Mouse (Mus musculus) right cerebral cortex, postnatal 4 days (tissue): Measurements from ENCODE around the gene Pde4d.

Source experiments
- DNase-seq: peaks from one replicate; pipeline ENCODE4 v3.0.0-alpha.2; 2022

The Pde4d gene

GRCm38 (mm10) chr13:109066581-109067159, 616.9 kb downstream of the Pde4d start:
- DNase-seq, result no peak

DNA sequence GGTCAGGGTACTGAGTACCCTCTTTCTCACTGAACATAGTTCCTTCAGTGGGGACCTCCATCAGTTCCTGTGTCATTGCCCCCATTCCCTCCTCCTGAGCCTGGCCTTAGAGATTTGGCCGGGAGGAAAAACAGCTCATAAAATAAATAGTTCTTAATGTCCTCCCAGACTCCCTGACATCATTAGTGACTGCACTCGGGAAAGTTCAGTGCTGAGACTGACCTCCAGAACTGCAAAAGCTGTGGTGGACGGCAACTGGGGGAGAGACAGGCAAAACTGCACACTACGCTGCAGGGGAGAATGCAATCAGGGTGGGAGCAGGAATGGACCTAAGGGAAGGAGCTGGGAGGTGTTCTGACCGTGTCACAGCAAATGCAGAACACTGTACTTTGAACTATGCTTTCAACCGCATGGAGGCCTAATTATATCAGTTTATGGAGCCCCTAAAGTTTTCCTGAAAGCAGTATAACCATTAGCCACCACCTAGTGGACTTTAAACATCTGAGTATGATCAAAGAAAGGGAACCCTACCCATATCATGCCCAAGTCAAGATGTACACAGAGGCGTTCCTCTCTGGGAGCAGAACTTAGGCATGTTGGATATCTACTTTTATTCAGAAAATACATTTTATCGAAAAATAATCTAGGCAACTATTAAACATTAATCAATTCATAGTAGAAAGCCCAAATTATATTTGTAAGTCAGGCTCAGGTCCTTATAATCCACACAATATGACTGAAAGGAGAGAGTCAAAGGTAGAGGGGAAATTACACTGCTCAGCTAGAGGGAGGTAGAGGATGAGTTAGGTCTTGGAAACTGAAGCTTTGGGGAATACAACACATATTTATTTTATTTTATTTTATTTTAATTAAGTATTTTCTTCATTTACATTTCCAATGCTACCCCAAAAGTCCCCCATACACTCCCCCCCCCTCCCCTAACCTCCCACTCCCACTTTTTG, 618.8 kb downstream of the Pde4d start:
- no peak for DNase-seq

DNA sequence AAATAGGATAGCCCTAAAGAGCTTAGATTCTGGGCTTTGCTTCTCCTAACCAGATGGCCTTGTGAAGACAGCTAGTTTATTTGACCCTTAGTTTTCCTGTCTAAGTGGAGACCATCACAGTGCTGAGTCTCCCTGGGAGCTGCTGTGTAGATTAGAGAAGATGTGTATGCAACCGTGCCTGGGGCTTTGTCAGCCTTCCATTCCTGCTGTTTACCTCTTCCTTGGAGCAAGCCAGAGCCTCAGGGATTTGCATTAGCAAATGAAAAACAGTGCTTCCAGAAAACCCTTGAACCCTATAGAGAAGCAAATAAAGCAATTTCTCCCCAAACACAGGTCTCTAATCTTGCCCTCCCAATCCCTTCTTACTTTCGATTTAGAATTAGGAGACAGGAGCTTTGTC, 623.6 kb downstream of the Pde4d start:
- DNase-seq, result no peak

- no peak for DNase-seq
Measured at GRCm38 (mm10) chr13:109074078-109074477, 624.3 kb downstream of the Pde4d start.

DNA sequence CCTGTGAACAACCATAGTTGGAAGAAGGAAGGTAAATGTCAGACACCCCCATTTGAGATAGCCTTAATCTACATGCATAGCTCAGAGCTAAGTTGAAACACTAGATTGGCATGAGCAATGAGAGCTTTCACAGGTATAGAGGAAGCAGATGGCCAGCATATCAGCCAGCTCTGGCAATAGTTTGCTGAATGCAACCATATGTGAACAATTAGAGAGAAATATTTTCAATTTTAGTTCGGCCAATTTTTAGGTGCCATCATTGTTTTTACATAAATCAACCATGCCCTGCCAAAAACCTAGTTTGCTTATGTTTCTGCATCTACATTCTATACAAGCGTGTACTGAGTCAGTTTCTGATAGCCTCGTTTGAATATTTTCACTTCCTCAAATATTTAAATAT, 642.9 kb downstream of the Pde4d start:
- DNase-seq, result no peak

DNA sequence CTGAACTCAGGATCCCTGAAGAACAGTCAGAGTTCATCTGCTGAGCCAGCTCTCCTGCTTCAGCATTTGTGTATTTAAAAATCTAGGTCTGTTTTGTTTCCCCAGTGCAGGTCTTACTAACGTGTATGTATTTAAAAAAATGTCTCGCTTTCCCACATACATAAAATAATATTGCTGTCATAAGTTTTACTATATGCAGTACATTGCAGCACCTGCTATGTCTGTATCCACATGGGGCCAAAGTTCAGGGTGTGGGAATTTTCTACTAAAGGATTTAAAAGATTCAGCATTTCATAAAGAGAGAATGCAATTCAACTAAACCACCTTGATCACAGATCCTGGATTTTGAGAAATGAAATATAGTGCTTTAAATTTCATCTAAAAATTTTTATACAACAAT, 646.9 kb downstream of the Pde4d start:
- no peak for DNase-seq

DNA sequence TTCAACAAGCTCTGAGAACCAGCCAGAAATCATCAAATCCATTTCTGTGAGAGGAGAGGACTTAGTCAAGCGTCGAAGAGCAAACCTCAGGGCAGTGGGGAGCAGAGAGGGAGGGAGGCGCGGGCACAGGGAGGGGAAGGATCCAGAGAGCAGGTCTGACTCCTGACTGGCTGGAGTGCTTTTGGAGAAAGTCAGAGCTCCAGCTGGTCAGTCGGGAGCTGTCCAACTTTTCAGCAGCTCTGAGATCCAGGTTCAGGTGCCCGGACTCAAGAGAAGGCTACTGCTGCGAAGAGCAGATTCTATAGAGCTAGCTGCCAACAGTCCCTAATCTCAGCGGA, 666.2 kb downstream of the Pde4d start:
- DNase-seq, result no peak

DNA sequence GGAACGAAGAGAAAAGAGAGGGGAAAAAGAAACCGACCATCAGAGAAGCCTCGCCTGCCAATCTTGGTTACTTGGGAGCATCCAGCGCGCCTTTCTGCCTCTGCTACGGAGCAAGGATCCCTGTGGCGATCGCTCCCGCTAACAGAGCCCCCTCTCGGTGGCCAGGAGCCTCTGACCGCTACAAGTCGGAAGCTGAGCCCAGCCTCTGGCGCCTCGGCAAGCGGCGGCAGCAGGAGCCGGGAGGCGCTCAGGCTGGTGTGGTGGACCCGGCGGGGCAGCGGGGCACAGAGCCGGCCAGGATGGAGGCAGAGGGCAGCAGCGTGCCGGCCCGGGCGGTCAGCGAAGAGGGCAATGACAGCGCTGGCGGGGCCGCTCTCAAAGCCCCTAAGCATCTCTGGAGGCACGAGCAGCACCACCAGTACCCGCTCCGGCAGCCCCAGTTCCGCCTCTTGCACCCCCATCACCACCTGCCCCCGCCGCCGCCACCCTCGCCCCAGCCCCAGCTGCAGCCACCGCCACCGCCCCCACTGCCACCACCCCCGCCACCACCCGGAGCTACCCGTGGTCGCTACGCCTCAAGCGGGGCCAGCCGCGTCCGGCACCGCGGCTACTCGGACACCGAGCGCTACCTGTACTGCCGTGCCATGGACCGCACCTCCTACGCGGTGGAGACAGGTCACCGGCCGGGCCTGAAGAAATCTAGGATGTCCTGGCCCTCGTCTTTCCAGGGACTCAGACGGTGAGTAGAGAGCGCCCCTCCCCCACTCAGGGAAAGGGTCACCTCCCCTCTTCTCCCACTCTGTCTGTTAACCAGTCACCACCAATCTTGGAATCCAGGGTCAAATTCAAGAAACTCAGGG, 666.8 kb downstream of the Pde4d start:
- DNase-seq, result peak; percentile 59

GRCm38 (mm10) chr13:109117210-109117791, 667.6 kb downstream of the Pde4d start:
- DNase-seq, result peak; percentile 8

- DNase-seq, result no peak
Measured at GRCm38 (mm10) chr13:109118296-109118800, 668.6 kb downstream of the Pde4d start.

DNA sequence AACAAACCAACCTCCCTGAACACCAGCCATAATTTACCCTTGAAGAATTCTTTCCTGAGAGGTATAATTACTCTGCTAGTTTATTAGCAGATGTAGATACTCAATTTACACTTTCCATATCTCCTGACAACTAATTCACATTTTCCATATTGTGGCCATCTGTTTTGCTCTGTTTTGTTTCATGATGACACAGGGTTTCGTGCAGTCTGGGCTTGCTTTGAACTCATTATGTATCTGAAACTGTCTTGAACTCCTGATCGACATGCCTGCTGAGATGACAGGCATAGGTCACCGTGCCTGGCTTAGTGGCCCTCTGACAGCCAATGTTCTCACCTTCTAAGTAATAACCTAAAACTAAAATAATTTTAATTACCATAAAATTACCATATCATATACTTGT, 672.1 kb downstream of the Pde4d start:
- DNase-seq, result no peak

DNA sequence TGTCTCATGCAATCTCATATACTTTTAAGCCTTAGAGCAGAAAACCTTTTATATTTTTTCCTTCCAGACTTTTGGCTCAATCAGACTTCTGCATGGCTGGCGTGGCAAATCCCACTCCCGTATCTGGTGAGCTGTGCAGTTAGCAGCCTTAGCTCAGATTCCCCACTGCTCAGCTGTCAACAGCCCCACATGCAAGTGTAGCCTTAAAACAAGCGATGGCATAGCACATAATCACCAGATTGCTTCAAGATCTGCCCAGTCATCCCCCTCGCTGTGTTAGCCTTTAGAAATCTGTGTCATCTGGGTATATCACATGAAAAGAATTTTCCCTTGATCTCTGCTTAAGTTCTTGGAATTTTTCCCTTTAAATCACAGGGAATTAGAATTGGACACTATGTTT, 686.7 kb downstream of the Pde4d start:
- no peak for DNase-seq

GRCm38 (mm10) chr13:109158703-109159102, 709.0 kb downstream of the Pde4d start:
- DNase-seq, result no peak

GRCm38 (mm10) chr13:109168556-109169334, 719.0 kb downstream of the Pde4d start:
- DNase-seq, result no peak

- DNase-seq, result no peak
Measured at GRCm38 (mm10) chr13:109169335-109169606, 719.5 kb downstream of the Pde4d start.

GRCm38 (mm10) chr13:109171688-109172087, 721.9 kb downstream of the Pde4d start:
- no peak for DNase-seq

GRCm38 (mm10) chr13:109175281-109175680, 725.5 kb downstream of the Pde4d start:
- no peak for DNase-seq

DNA sequence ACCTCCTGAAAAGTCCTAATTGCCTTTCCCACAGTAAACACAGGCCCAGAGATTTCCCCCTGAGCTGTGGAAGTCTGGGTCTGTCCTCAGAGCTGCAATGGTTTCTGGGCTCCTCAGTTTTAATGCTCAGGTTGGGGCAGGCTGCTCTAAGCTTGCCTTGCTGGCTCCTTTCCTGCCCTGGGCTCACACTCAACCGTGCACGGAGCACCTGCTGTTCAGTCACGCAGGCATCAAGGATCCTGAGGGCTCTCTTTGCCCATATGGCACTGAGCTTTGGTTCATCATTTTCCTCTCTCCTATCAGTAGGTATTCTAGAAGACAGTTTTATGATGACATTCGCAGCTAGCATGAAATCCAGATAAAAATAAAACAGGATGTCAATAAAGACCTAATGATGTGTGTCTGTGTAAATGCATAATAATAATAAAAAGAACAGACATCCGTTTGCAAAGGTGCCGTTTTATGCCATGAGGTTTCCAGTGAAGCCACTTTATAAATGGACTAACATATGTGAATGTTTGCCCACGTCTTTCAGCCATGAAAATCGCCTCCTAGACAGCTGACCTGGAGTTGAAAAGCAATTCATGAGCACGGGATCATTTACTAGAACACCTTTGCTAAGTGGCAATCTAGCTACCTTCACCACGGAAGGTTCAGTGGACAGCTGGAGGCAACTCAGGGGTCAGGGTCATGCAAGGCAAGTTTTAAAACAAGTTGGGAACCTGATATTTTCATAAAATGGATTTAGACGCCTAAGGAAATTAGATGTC, 726.3 kb downstream of the Pde4d start:
- DNase-seq, result no peak

DNA sequence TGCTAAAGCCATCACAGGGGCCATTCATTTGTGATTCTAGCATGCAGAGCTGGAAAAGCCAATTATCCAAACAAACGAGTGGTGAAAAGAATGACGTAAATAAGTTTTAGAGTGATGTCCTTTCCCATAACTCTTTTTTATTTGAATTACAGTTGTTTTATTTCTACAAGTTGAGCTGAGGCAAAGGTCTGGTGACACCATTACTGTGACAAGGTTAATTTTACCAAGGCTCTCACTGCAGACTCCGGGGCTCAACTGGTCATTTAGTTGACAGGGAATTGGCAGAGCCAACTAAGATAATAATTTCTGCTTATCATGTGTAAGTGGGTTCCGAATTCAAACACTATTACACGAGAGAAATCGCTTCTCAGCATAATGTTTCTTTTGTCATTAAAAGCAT, 731.6 kb downstream of the Pde4d start:
- no peak for DNase-seq

- DNase-seq, result no peak
Measured at GRCm38 (mm10) chr13:109190652-109191051, 740.9 kb downstream of the Pde4d start.

DNA sequence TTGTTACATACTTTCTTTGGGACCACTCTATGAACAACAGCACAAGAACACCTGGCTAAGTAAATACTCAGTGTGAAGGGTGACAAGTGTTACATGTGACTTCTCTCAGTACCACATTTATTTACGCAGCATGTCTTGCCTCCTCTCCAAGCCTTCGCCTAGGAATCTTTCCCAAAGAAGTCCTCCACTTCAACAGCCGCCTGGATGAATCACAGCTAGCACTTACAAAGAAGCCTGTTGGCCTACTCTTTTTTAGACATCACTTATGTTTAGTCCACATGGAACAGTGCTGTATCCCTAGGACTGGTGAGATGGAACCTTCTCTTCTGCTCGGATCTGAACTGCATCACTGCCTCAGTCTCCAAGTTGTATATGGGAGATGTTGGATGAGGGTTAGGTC, 741.4 kb downstream of the Pde4d start:
- no peak for DNase-seq

DNA sequence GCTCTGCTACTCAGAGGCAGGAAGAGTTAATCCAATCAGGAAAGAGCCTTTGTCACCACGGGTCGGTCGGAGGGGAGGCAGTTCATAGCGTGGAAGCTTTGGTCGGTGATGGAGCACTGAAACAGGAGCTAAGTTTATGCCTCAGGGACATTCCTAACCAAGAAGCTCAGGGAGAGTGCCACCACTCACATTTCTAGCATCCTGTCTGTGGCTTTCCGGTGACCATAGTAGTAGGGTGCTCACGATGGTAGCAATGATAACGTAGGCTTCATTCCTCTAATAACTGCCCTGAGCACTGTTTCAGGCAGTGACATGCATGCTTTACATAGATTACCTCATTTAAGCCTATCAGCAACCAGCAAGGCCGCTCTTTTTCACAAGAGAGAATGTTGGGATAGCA, 755.8 kb downstream of the Pde4d start:
- DNase-seq, result no peak
